Mouse (Mus musculus) T-cell, adult 2 months (primary cell): ENCODE results near the gene Fkbp5.
"Not testable (repeated sequence)": the region's sequence is repeated elsewhere in the genome, so short reads cannot be mapped to it uniquely, and the experiment has no call there.

Experiments used
- DNase-seq: peaks from one replicate; pipeline ENCODE4 v3.0.0; 2022; ENCODE audit warnings: low spot score

Gene Fkbp5

DNA sequence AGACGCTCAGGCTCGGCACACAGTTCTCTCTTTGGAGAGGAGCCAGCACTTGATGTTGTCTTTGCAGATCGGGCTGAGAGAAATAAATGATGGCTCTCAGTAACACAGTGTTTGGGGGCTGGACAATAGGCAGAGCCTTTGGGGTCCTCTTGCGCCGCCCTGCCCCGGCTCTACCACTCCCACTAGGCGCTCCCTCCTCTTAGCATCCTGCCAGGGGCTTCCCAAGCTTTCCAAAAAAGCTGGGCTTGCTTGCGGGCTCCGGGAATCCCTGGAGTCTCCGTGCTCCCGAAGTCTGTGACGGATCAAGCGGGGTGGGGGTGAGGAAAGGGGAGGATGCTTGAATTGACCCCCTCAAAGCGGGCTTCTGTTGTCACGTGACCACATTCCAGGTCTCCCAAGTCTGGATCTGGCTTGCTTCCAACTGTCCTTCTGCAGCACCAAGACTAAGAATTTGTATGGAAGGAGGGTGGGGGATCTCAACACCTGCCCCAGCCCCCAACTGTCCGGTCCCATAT is at the start of gene Fkbp5:
TSS of gene Fkbp5 (minus strand) at position 87 of the 515 bp plus-strand sequence.
- DNase-seq = no peak

DNA sequence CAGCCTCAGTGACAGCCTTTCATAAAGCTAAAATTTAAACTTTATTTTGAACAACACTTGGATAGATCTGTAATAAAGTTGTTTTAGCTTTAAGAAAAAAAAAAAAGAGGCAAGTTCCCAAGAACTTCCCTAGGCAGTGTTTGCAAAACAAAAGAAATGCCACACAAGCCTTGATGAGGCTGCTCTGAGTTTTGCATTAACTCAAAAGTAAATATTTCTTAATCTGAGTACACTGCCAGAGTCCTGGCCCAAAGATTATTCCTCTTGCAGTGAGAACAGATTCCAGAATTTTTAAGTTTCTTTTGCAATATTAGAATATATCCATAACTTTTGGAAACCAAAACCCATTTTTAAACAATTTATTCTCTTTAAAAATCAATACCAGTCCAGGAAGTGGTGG is 47.9 kb upstream of the Fkbp5 start:
- no peak for DNase-seq

DNA sequence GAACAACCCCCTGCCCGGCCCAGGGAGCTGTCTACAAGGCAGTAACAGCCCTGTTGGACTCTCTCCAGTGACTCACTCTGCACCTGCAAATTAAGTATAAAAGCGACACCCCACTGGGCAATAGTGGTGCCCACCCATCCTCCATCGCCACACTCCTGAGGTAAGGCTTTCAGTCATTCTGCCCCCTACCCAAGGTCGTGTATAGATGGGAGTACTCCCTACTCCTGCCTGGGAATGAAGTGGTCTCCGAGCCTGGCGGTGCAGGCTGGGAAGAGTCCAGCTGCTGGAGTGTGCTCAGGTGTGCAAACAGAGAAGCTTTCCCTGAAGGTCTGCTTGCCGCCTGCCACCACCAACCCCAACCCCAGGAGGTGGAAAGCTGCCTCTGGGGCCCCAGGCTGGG is 44.3 kb upstream of the Fkbp5 start:
- DNase-seq = no peak

DNA sequence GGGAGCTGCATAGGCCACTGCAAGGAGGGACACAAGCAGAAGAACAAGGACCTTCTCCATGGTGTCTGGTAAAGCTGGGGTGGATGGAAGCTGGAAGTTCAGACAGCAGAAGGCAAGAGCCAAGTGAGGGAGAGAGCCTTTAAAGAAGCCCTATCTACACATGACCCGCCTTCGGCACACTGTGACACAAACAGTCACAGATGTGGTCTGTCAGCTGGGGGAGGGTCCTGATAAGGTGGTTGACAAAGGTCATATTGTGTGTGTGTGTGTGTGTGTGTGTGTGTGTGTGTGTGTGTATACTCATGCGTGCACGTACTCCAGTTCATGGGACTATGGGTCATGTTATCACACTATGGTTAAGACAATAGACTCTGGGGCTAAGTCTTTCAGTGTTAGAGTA is 43.3 kb upstream of the Fkbp5 start, which contains the start of gene Clps:
TSS of gene Clps (minus strand) at position 169 of the 400 bp plus-strand sequence.
- no peak for DNase-seq

DNA sequence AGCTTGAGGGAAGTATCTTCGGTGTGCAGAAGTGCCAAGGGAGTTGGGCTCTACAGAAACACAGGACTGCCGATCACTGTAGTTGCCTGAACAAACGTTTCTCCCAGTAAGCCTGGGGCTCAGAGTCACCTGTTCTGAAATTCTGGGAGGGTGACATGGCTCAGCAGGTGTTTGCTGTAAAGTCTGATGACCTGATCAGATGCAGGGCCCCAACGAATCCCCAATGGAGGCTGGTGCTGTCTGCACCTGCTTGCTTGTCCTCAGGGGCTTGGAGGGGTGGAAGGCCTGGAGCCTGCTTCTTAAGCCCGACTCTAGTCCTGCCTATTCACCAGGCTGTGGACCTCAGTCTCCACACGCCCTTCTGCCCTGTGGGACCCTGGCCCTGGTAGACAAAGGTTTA is 40.4 kb upstream of the Fkbp5 start:
- no peak for DNase-seq

DNA sequence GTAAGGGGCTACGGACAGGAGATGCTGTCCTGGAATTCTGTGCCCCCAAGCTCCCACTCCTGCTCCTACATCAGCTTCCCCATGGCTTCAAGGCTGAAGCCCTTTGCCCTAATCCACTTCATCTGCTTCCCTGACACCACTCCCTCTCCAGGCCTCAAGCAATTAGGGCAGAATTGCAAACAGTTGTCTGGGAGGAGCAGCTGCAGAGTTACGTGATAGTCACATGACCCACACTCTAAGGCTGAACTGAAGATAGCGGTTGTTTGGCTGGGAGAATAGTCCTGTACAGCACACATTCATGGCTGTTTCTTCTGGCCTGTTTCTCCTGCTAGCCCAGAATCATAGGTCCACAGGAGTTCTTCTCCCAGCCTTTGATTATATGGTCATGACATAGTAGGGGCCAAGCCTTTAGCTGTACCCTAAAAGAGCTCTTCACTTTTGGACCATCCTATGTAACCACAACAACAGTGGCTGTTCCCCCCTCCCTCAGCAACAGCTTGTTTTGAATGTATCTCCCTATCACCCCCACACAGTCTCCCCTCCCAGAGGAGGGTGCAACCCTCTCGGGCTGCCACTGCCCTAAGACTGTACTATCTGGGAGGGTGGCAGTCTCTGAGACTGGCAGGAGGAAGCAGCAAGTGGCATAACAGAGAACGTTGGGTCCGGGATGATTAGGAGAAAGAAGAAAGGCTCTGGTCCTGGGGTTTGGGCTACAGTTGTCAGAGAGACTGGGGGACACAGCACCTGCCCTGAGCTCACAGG is 39.5 kb upstream of the Fkbp5 start:
- no peak for DNase-seq

DNA sequence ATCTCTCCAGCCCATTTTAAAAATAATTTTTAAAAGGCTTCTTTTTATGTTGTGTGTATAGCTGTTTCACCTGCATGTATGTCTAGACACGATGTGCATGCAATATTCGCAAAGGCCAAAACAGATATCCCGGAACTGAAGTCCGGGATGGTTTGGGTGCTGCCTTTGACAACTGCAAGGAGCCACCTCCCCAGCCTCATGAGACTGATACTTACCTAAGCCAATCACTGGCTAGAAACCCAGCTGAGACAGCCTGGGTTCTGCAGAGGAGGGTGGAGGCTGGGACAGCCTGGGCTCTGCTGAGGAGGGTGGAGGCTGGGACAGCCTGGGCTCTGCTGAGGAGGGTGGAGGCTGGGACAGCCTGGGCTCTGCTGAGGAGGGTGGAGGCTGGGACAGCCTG is 36.7 kb upstream of the Fkbp5 start:
- DNase-seq = not testable (repeated sequence)

DNA sequence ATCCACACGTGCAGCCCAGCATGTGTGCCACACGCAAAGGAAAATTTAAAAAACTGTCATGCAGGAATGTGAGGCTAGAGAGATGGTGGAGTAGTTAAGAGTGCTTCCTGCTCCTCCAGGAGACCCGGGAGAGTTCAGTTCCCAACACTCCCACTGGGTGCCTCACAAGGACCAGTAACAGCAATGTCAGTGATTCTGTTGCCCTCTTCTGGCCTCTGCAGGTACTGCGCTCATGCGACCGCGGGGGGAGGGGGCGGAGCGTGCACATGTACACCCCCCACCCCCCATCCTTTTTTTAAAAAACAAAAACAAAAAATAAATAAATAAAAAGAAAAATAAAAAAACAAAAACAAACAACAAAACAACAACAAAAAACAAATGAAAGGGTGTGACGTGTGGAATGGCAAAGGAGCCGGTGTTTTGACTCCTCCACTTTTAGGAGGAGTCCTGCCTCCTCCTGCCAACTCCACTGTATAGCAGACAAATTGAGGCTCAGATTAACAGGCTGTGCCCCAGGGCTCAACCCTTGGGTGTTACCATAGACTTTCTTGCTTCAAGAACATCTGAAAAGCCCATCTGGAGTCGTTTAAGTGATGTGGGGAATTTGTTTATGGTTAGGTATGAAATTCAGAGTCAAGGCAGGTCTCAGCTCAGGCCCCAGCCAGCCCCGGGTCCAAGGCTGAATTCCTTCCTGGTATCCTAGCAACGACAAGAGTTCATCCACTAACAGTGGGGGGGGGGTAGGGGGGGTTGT is 35.9 kb upstream of the Fkbp5 start:
- peak; percentile 77 for DNase-seq

DNA sequence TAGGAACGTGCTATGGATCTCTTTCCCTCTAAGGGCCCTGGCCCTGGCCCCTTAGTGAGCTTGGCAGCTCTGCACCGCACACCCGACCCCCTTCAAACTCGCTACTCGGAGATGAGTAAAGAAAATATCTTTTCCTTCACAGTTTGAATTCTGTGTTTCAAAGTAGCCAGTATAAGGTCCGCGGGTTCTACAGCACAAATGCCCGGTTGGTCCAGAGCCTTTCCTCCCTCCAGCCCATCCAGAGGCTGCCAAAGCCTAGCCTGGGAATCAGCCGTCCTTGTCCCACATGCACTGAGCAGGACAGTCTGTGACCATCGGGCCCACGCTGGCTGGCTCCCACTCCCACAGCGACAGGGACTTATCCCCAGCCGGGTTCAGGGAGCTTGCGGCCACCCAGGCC is 31.8 kb upstream of the Fkbp5 start, which contains the start of gene Clpsl2:
TSS of gene Clpsl2 (plus strand) at position 301 of the 400 bp plus-strand sequence.
- no peak for DNase-seq

DNA sequence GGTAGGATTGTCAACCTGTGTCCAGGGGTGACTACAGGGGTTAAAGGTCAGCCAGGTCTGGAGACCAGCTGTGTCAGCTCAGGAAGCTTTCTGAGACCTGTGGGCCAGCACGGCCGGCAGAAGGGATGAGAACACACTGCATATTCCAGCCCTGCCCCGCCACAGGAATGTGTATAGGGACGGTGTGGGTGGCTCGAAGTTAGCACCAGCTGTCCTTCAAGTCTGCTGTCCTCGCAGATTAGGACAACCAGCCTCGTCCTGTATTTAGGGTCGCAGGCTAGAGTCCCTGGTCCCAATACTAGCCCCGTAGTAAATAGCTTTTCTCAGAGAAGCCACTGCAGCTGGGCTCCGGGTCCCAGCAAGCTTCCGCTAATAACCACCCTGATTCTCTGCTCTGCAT is 31.2 kb upstream of the Fkbp5 start:
- no peak for DNase-seq

DNA sequence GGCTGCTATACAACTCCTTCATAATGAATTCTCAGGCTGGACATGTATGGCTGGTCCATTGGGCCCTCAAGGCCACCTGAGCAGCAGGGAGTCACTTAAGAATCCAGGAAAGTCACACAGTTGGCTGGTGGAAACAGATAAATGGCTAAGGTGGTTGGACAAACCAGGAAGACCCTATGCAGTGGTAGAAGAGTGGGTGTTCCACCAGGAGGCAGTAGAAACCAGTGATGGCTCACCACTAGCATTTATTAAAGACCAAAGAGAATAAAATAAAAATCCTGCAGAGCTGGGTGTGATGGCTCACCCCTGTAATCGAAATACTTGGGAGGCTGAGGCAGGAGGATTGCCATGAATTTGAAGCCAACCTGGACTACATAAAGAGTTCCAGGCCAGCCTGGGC is 29.6 kb upstream of the Fkbp5 start:
- DNase-seq = peak; percentile 22

DNA sequence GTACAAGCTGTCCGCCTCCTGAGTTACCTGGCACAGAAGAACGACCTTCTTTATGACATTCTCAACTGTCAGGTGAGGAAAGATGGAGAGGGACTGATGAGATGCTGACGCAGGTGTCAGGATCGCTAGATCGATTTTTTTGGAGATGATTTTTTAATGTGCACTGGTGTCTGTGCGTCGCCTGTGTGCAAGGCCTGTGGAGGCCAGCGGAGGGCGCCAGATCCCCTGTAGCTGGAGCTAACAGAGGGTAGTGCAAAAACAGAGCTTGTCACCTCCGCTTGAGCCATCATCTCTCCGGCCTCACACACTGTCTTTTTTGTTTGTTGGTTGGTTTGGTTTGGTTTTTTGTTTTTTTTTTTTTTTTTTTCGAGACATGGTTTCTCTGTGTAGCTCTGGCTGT is 20.6 kb upstream of the Fkbp5 start:
- DNase-seq = no peak

DNA sequence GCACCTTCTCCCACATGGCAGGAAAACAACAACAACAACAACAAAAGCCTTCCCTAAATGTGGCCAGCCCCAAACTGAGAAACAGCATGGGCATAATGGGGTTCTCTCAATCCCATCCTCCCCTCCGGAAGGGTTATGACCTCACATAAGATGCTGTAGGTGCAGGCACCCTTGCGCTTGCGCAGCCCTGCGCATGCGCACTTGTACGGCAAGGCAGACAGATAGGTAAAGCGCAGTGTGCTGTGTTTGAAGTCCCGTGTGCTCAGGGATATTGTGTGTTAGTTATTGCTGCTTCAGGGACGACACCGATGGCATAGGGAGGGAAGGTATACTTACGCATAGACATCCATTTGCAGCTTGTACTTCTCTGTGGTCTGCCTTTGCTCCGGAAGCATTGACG is 16.0 kb upstream of the Fkbp5 start:
- DNase-seq = no peak

DNA sequence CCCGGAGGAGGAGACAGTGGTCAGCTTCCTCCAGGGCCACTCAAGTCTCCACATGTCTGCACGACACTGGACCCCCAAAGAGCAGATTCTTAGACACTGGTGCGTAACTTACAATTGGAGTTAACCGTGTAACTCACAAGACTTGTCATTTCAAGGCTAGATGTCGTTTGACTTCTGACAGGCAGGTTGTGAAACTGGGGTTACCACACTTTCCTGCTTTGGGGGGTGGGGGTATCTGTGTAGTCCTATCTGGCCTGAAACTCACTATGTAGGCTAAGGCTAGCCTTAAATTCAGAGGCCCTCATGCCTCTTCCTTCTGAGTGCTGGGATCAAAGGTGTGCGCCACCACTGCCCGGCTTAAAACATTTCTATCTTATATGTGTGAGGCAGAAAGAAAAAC is 15.2 kb upstream of the Fkbp5 start:
- DNase-seq = no peak

DNA sequence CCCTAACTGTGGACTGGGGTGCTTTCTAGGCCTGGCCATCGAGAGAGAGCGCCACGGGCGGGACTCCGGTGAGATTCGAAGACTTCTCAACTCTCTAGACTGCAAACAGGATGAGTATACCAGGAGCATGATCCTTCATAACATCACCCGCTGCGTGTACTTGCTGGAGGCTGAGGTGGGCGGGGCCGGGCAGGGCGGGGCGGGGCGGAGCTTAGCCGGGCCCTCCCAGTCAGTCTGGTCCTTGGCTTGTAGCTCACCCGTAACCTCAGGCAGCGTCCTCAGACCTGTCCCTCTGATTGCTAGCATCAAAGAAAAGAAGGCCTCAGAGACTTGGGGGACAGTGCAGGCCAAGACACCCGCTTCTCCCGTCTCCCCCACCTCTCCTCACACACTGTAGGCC is 14.6 kb upstream of the Fkbp5 start:
- DNase-seq = no peak

DNA sequence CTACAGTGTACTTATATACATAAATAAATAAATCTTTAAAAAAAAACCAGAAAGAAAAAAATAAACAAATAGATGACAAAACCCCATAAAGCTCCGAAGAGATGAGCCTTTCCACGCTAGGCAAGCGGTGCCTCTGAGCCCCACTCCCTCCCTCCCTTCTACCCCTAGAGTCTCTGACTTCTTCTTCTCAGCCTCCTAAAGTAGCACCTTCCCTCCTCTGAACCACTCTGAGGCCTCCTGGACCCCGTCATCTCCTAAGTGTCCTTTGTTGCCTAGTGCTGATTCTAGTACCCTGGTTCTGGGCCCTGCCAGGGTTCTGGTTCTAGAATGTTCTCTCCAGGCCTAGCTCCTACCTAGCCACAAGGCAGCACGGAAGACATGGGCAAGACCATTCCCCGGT is 13.2 kb upstream of the Fkbp5 start, which contains the start of gene Armc12:
TSS of gene Armc12 (plus strand) at position 301 of the 400 bp plus-strand sequence.
- no peak for DNase-seq

DNA sequence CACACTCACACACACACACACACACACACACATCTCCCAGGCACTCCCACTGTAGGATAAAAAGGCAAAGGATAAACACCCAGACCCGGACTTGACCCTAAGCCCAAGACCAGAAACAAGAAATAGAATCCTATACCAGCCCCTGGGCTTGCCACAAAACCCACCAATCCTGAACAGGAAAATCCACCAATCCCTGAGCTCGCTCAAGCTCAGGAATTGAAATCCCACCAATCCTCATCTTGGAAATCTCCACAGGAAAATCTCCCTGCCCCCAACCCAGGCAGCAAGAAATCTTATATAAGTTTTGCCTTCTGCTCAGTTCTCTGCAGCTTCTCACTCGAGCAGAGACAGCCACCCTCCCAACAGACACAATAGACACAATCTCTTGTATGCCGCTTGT is 11.8 kb upstream of the Fkbp5 start:
- DNase-seq = no peak

DNA sequence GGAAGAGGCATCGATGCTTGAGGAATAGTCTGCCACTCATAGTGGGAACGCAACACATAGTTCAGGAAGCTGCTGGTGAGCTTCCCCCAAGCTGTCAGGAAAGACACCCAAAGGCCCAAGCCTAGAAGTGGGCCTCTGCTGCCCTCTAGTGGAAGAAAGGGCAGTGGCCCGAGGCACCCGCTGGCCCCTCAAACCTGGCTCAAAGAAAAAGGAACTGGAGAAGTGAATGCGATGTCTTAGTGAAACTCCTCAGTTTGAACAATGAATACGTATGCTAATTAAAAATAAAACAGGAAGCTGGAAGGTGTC is 10.7 kb upstream of the Fkbp5 start:
- DNase-seq = peak; percentile 78

DNA sequence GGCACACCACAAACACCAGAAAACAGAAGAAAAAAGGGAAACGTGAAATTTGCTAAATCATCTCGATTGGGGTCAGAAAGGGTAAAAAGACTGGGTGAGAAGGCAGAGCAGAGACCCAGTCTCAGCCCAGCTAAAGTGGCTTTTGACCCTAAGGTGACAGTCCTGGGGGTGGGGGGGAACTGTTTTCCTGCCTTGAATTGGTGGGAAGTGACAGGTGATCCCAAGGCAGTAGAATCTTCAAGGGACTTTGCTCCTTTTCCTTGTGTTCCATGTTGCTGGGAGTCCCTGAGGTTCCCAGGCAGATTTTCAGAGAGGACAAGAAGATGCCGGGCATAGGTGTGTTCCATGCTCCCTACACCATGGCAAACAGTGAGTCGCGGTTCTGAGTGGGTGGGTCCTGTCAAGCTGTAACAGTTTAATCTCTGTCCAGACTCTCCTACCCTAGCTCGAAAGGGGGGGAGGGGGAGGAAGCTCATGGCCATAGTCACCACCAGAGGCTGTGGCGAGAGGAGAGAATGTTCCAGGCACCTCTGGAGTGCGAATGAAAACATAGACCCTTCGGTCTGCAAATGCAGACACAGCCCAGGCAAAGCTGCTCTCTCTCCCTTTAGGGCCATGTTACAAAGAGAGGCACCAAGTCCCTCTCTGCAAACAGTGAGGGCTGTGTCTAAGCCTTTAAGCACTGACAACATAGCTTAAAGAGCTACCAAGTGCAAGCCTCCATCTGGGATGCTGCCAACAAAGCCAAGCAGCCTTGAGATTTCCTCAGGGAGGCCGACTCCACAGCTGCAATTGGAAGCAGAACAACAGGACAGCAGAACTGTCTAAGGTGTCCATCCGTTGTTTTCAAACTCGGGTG is 10.1 kb upstream of the Fkbp5 start:
- no peak for DNase-seq

DNA sequence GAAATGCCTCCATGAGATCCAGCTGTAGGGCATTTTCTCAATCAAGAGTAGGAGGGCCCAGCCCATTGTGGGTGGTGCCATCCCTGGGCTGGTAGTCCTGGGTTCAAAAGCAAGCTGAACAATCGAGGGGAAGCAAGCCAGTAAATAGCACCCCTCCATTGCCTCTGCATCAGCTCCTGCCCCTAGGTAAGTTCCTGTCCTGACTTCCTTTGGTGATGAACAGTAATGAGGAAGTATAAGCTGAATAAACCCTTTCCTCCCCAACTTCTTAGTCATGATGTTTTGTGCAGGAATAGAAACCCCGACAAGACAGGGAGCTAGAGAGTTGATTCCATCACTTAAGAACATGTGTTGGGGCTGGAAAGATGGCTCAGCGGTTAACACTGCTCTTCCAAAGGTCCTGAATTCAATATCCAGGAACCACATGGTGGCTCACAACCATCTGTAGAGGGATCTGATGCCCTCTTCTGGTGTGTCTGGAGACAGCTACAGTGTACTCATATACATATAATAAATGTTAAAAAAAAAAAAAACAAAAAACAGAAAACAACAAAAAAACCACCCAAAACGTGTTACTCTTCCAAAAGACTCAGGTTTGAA is 7.6 kb upstream of the Fkbp5 start:
- no peak for DNase-seq

DNA sequence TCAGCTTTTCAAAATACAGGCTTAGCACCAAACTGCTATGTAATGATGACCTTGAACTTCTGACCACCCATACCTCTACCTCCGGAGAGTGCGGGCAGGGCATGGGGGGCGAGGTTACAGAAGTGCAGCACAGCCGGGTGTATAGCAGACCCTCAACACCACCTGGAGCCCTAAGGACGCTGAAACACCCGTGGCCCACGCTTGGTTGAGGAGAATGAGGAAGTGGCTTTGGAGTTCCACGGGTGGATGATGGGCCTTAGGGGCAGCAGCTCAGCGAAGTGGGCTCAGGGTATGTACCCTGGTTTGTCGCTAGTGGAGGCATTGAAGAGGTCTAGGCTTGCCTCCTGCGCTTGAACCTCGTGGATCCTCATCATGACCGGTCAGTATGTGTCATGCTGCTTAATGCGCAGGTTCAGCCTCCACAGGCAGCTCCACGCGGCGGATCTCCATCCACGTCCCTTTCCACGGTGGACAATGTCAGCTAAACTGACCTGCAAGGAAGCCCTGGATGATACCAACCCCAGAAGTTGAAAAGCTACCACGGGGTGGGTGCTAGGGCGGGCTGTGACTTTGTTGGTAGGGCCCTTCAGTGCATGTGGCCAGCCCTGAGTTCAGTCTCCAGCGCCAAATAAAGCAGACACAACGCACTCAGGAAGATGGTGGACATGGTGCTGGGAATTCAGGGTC is 6.8 kb upstream of the Fkbp5 start:
- no peak for DNase-seq
